Mouse (Mus musculus) urinary bladder, postnatal 0 days (tissue): ENCODE results near the gene 1700001P01Rik. TPM values are rescaled to one million over a fixed set of nuclear protein-coding genes. Genes with fewer than 3 reads are reported as not detected.

ENCODE experiments used
- microRNA-seq: library from miRNA; unstranded; fragments of <30 nt; microRNA quantifications from one replicate; pipeline ENCODE4, GENCODE M21; 2016
- polyA plus RNA-seq: library from polyadenylated mRNA; unstranded; fragments of >200 nt; fragmentation: Nextera tagmentation; extraction: Ambion mirVana; gene quantifications from 2 replicates; pipeline ENCODE4 v1.2.1, GENCODE M21; 2015

The 1700001P01Rik gene
- polyA plus RNA-seq: not detected in 2 replicates

DNA sequence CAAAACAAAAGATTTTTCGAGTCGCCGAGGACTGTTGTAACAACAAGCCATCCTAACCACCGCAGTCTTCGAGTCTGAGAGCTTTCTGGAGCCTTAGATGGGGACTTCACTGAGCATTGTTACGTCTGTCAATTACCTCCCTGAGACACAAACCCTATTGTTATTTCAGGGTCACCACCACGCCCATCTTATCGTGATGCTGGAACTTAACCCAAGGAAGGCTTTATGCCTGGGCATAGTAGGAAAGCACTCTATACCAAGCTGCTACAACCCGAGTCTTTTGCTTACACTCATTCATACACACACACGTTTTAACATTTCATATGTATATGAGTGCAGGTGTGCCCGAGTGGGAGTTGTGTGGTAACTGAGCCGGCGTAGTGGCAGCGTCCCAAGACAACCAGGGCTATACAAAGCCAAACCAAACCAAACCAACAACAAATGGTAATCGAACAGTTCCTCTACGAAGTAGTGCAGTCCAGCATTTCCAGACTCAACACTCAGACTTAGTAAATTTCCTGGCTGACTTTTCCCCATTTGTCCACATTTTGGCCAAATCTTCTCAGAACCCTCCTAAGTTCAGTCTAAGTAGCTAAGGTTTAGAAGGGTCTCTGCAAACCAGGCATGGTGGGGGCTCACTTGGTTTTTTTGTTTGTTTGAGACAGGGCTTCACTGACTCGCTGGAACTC is at the start of gene 1700001P01Rik:
1700001P01Rik (minus strand) TSS at position 111 of the 689 bp plus-strand sequence.

DNA sequence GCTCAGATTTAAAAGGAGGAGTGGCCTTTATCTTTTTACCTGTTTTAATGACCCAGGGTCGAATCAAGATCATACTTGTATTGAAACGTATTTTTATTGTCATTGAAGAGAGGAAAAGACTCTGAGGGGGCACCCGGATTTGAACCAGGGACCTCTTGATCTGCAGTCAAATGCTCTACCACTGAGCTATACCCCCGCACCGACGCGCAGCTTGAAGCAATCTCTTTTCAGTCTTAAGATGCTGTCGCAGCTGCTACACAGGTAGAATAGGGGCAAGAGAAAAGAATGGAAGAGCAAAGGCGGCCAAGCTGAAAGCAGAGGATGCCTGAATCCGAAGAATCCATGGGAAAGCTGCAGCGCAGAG is 23.0 kb upstream of the 1700001P01Rik start, which contains the start of gene Lasp1:
Lasp1 (plus strand) TSS at position 219 of the 364 bp plus-strand sequence.

GRCm38 (mm10) chr11:97781832-97782563 is 6.3 kb upstream of the 1700001P01Rik start, which contains the start of gene Rpl23:
TSS of gene Rpl23 (minus strand) at chr11:97782437.

GRCm38 (mm10) chr11:97766154-97766881 is 9.4 kb downstream of the 1700001P01Rik start, which contains the start of gene Cwc25:
TSS of gene Cwc25 (minus strand) at chr11:97766556.

GRCm38 (mm10) chr11:97744063-97744717 is 31.5 kb downstream of the 1700001P01Rik start, which contains the start of gene Pip4k2b:
TSS of gene Pip4k2b (minus strand) at chr11:97744704.

Small RNA genes within 50 kb of the gene (microRNA-seq; reads per million reads assigned to microRNA genes)
- gene Mir8102: not detected

Other genes starting within 250 kb of the 1700001P01Rik start
- gene Srcin1, start 199.7 kb downstream of the 1700001P01Rik start, polyA plus RNA-seq: 0.07 TPM in 1 of 2 replicates, not detected in the other
- gene Epop, start 146.2 kb downstream of the 1700001P01Rik start, polyA plus RNA-seq: 0.53 and 0.85 TPM in 2 replicates
- gene Mllt6, start 112.5 kb downstream of the 1700001P01Rik start, polyA plus RNA-seq: 0.77 and 0.80 TPM in 2 replicates
- 50.3 and 54.7 TPM in 2 replicates for gene Cisd3, start 90.1 kb downstream of the 1700001P01Rik start, polyA plus RNA-seq
- gene Pcgf2, start 75.4 kb downstream of the 1700001P01Rik start, polyA plus RNA-seq: 5.4 and 7.4 TPM in 2 replicates
- gene Psmb3, start 72.5 kb downstream of the 1700001P01Rik start, polyA plus RNA-seq: 367 and 421 TPM in 2 replicates
- 1.1 and 1.6 TPM in 2 replicates for gene Pip4k2b, start 31.2 kb downstream of the 1700001P01Rik start, polyA plus RNA-seq
- 8.5 and 9.5 TPM in 2 replicates for gene Cwc25, start 9.4 kb downstream of the 1700001P01Rik start, polyA plus RNA-seq
- gene Rpl23, start 6.5 kb upstream of the 1700001P01Rik start, polyA plus RNA-seq: 530 and 534 TPM in 2 replicates
- 101 and 122 TPM in 2 replicates for gene Lasp1, start 23.1 kb upstream of the 1700001P01Rik start, polyA plus RNA-seq
- 1.2 and 1.8 TPM in 2 replicates for gene B230217C12Rik, start 64.9 kb upstream of the 1700001P01Rik start, polyA plus RNA-seq
- gene Fbxo47, start 108.2 kb upstream of the 1700001P01Rik start, polyA plus RNA-seq: 0.18 and 0.29 TPM in 2 replicates
- gene Plxdc1, start 210.5 kb upstream of the 1700001P01Rik start, polyA plus RNA-seq: 0.88 and 1.3 TPM in 2 replicates
- 4.9 and 6.1 TPM in 2 replicates for gene Arl5c, start 220.3 kb upstream of the 1700001P01Rik start, polyA plus RNA-seq
- 4.0 and 4.4 TPM in 2 replicates for gene Cacnb1, start 247.1 kb upstream of the 1700001P01Rik start, polyA plus RNA-seq